Mouse (Mus musculus) heart, adult 2 months (tissue): ENCODE measurements around the gene Pomt1.

Experiments used
- CTCF ChIP-seq: fragments of 200-600 bp; IDR thresholded peaks from 2 replicates; pipeline ENCODE4 v1.8.1; 2022; ENCODE audit warnings: antibody characterized with exemption, mild to moderate bottlenecking, moderate library complexity
- POLR2A ChIP-seq: fragments of 200-500 bp; IDR thresholded peaks from 2 replicates; pipeline ENCODE4 v1.6.1; 2011; ENCODE audit warnings: mild to moderate bottlenecking, low read depth, low read length, control low read depth; ENCODE audit not compliant: insufficient read depth

DNA sequence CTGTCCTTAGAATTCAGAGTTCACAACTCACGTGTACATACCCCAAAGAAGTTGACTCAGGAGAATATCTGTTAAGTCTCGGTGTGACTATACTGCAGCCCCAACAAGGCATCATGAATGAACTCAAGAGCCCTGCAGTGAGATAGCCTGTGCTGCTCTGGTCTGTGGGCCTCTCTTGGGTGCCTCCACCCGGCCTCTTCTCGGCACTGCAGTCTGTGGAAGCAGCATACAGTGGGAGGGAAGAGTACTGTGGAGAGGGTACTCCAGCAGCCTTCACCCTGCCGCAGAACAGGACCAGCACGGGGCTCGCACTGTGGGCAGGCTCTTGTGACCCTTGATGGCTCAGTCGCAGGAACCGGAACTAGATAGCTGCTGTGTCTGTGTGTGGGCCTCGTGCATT is 20.8 kb upstream of the Pomt1 start:
- TF ChIP-seq POLR2A (no peak), CTCF (no peak)
